Comparison of ENCODE assay signal across 12 mouse cellular contexts in genomic region chr19:3945872-3946564, GRCm38 (mm10). TPM values are rescaled to one million over a fixed set of nuclear protein-coding genes. Genes with fewer than 3 reads are reported as not detected.
DNase-seq lines count a peak whose midpoint lies in the region; ATAC-seq and TF ChIP-seq lines count a peak whose summit lies in the region.
"Had no signal": no experiment of that assay in that cellular context is flagged by ENCODE, and none has a peak within 500 bp of the region (broad histone marks: within the 10 kb centered on the region; RNA-seq: fewer than 3 reads in every experiment).

No protein-coding gene starts in this region.

- peaks cover 50% of the 10 kb centered on the region for H3K36me3 ChIP-seq in spleen, adult 2 months (ENCODE audit: control insufficient read depth, insufficient read depth, low read length)
- H3K36me3 ChIP-seq in forebrain, embryonic 15.5 days, result no peaks in the 10 kb centered on the region
- H3K36me3 ChIP-seq: hindbrain, embryonic 13.5 days; limb, embryonic 13.5 days had no signal

- peak; percentile 49 to 53 for DNase-seq in adrenal gland, postnatal 36 days
- no peak for DNase-seq in adrenal gland, postnatal 25 days
- peak; percentile 75 for DNase-seq in CD4-positive, CD25-positive, alpha-beta regulatory T cell, adult 2 months (ENCODE audit: low read depth, low spot score)
- peak; percentile 81 for DNase-seq in induced T-regulatory cell, adult 2 months (ENCODE audit: low read depth)
- DNase-seq in spleen, adult 2 months (ENCODE audit: low read depth in 1 of 2, low spot score in 2 of 2), result peak in 1 of 2 experiments; percentile 59
- DNase-seq in layer of hippocampus, adult 18-20 months (ENCODE audit: low spot score in 2 of 2), result no peak
- no peak for DNase-seq in layer of hippocampus, adult 11-12 months (ENCODE audit: low spot score)

- H3K4me2 ChIP-seq in forebrain, embryonic 15.5 days (replicated peaks), result no peak overlapping the region
- H3K4me2 ChIP-seq: hindbrain, embryonic 13.5 days; limb, embryonic 13.5 days had no signal

- no peaks in the 10 kb centered on the region for H3K27me3 ChIP-seq in spleen, adult 2 months (ENCODE audit: control insufficient read depth, insufficient read depth, low read length)
- H3K27me3 ChIP-seq in forebrain, embryonic 15.5 days, result 0 out of 2 replicates have a peak, but pooled peaks cover 3% of the 10 kb centered on the region

- H3K9ac ChIP-seq in forebrain, embryonic 15.5 days (replicated peaks), result no peak overlapping the region
- H3K9ac ChIP-seq: hindbrain, embryonic 13.5 days; limb, embryonic 13.5 days had no signal

- peak overlapping the region; percentile 4; the same call in 1 of the 2 replicates for H3K27ac ChIP-seq in spleen, adult 2 months (ENCODE audit: insufficient read depth, low read length)
- no peak overlapping the region for H3K27ac ChIP-seq in forebrain, embryonic 15.5 days (replicated peaks)
- H3K27ac ChIP-seq: hindbrain, embryonic 13.5 days; limb, embryonic 13.5 days had no signal

- TF ChIP-seq POLR2A in spleen, adult 2 months (IDR thresholded peaks at IDR 0.05; ENCODE audit: low read depth, low read length), result no peak

- peaks cover 21% of the 10 kb centered on the region for H3K4me1 ChIP-seq in spleen, adult 2 months (ENCODE audit: control insufficient read depth, insufficient read depth, insufficient read length)
- H3K4me1 ChIP-seq in forebrain, embryonic 15.5 days, result 0 out of 2 replicates have a peak, but pooled peaks cover 4% of the 10 kb centered on the region
- H3K4me1 ChIP-seq: hindbrain, embryonic 13.5 days; limb, embryonic 13.5 days had no signal

- no peak for ATAC-seq in forebrain, embryonic 15.5 days (replicated peaks)

- H3K4me3 ChIP-seq in spleen, adult 2 months (ENCODE audit: extremely low read depth, insufficient read depth, insufficient read length), result no peak overlapping the region
- no peak overlapping the region for H3K4me3 ChIP-seq in forebrain, embryonic 15.5 days
- H3K4me3 ChIP-seq: hindbrain, embryonic 13.5 days; limb, embryonic 13.5 days had no signal

- no peak for TF ChIP-seq CTCF in spleen, adult 2 months (IDR thresholded peaks at IDR 0.05; ENCODE audit: extremely low read depth, insufficient read depth, insufficient read length, insufficient replicate concordance)

- WGBS in spleen, adult 2 months, result 30% methylated on average over 10 of the region's 10 CpGs
- 40% methylated on average over 10 of the region's 10 CpGs for WGBS in forebrain, embryonic 15.5 days

- no peaks in the 10 kb centered on the region for H3K9me3 ChIP-seq in forebrain, embryonic 15.5 days
- H3K9me3 ChIP-seq: hindbrain, embryonic 13.5 days; limb, embryonic 13.5 days had no signal

RNA-seq across cellular contexts. Expression of gene Unc93b1, which starts 11.0 kb away (rescaled TPM):
- total RNA-seq in adrenal gland, postnatal 36 days (2021), result 10 to 100 TPM; 49.1 to 62.5 TPM
- total RNA-seq in adrenal gland, postnatal 25 days (2021), result 46.5 and 69.6 TPM in 2 replicates
- 753 and 934 TPM in 2 replicates for polyA plus RNA-seq in spleen, adult 2 months (2012; rRNA removed)
- 10 to 100 TPM; 13.6 to 15.9 TPM for total RNA-seq in layer of hippocampus, adult 18-20 months (2021)
- polyA plus RNA-seq in forebrain, embryonic 15.5 days (2015; fragmentation: Nextera tagmentation; extraction: Ambion mirVana), result 6.6 and 6.9 TPM in 2 replicates

RNA-seq across cellular contexts. Expression of gene Aldh3b3, which starts 12.4 kb away (rescaled TPM):
- total RNA-seq in adrenal gland, postnatal 36 days (2021), result 1 to 10 TPM in 1 of 2 experiments, under 1 TPM in 1; 0.20 to 1.1 TPM
- 0.48 and 1.3 TPM in 2 replicates for total RNA-seq in adrenal gland, postnatal 25 days (2021)
- 0.07 and 0.20 TPM in 2 replicates for polyA plus RNA-seq in spleen, adult 2 months (2012; rRNA removed)
- not detected for total RNA-seq in layer of hippocampus, adult 18-20 months (2021)
- polyA plus RNA-seq in forebrain, embryonic 15.5 days (2015; fragmentation: Nextera tagmentation; extraction: Ambion mirVana), result not detected in 2 replicates
- polyA plus RNA-seq: C2C12; forebrain, embryonic 14.5 days; hindbrain, embryonic 13.5 days had no signal

RNA-seq across cellular contexts. Expression of gene Aldh3b1, which starts 16.4 kb away (rescaled TPM):
- 100 to 1,000 TPM in 1 of 2 experiments, 10 to 100 TPM in 1; 30.1 to 194 TPM for total RNA-seq in adrenal gland, postnatal 36 days (2021)
- total RNA-seq in adrenal gland, postnatal 25 days (2021), result 131 and 209 TPM in 2 replicates
- 24.6 and 26.1 TPM in 2 replicates for polyA plus RNA-seq in spleen, adult 2 months (2012; rRNA removed)
- 1 to 10 TPM; 3.2 to 3.5 TPM for total RNA-seq in layer of hippocampus, adult 18-20 months (2021)
- 1.5 and 1.8 TPM in 2 replicates for polyA plus RNA-seq in forebrain, embryonic 15.5 days (2015; fragmentation: Nextera tagmentation; extraction: Ambion mirVana)

RNA-seq across cellular contexts. Expression of gene Aldh3b2, which starts 26.1 kb away (rescaled TPM):
- 10 to 100 TPM in 1 of 2 experiments, 1 to 10 TPM in 1; 4.6 to 13.8 TPM for total RNA-seq in adrenal gland, postnatal 36 days (2021)
- 10.0 and 11.6 TPM in 2 replicates for total RNA-seq in adrenal gland, postnatal 25 days (2021)
- 0.65 and 0.79 TPM in 2 replicates for polyA plus RNA-seq in spleen, adult 2 months (2012; rRNA removed)
- under 1 TPM; 0.53 to 0.99 TPM for total RNA-seq in layer of hippocampus, adult 18-20 months (2021)
- polyA plus RNA-seq in forebrain, embryonic 15.5 days (2015; fragmentation: Nextera tagmentation; extraction: Ambion mirVana), result 0.22 and 0.28 TPM in 2 replicates
- polyA plus RNA-seq: C2C12 had no signal

RNA-seq across cellular contexts. Expression of gene Ndufs8, which starts 33.4 kb away (rescaled TPM):
- total RNA-seq in adrenal gland, postnatal 36 days (2021), result 100 to 1,000 TPM; 331 to 356 TPM
- 338 and 341 TPM in 2 replicates for total RNA-seq in adrenal gland, postnatal 25 days (2021)
- 120 and 161 TPM in 2 replicates for polyA plus RNA-seq in spleen, adult 2 months (2012; rRNA removed)
- total RNA-seq in layer of hippocampus, adult 18-20 months (2021), result 100 to 1,000 TPM; 144 to 147 TPM
- 195 and 201 TPM in 2 replicates for polyA plus RNA-seq in forebrain, embryonic 15.5 days (2015; fragmentation: Nextera tagmentation; extraction: Ambion mirVana)

Comparison
In these comparisons a context has a peak if more than half of its experiments do, and no peak if none do; other contexts are left out.
1. DNase-seq: peak in adrenal gland, postnatal 36 days (2 of 2), CD4-positive, CD25-positive, alpha-beta regulatory T cell, adult 2 months (single experiment) and induced T-regulatory cell, adult 2 months (single experiment); none in adrenal gland, postnatal 25 days (single experiment), layer of hippocampus, adult 18-20 months (0 of 2) and layer of hippocampus, adult 11-12 months (single experiment).
2. RNA of gene Aldh3b1, which starts 16.4 kb away (total RNA-seq): 131 to 209 TPM in adrenal gland, postnatal 25 days and 30.1 to 194 TPM in adrenal gland, postnatal 36 days; 3.2 to 3.5 TPM in layer of hippocampus, adult 18-20 months; every median in the first group is over 4 times any median in the second.